Mouse (Mus musculus): ENCODE results near the gene Mgam.

GRCm38 (mm10) chr6:40645701-40646100 is 17.1 kb downstream of the Mgam start:
- no peak for TF ChIP-seq CTCF (IDR thresholded peaks at IDR 0.05)
- no peak for TF ChIP-seq EP300 (IDR thresholded peaks at IDR 0.05)
